Mouse (Mus musculus): ENCODE measurements around the gene Zfp575. TPM values are rescaled to one million over a fixed set of nuclear protein-coding genes. Genes with fewer than 3 reads are reported as not detected.

Zfp575 gene
- total and polyA plus RNA-seq, 2 experiments from 2014 or later: 3.2 to 28.3 TPM

- Histone ChIP-seq H3K4me1 (ENCODE audit: insufficient read depth, low read length) (peaks cover 7% of the 10 kb centered on the region; the same call in 1 of the 2 replicates), H3K27me3 (ENCODE audit: insufficient read depth, low read length) (no peaks in the 10 kb centered on the region), H3K9ac (replicated peaks; ENCODE audit: low read length, poor library complexity, severe bottlenecking) (no peak overlapping the region), H3K4me2 (ENCODE audit: low read depth, low read length, poor library complexity, severe bottlenecking) (no peak overlapping the region), H3K36me3 (ENCODE audit: insufficient read depth, low read length) (peaks cover 21% of the 10 kb centered on the region), H3K27ac (ENCODE audit: low read depth, low read length) (no peak overlapping the region), H3K9me3 (ENCODE audit: low read length) (no peaks in the 10 kb centered on the region), H3K4me3 (ENCODE audit: low read depth, low read length) (no peak overlapping the region)
- DNase-seq (ENCODE audit: low spot score) (no peak), ATAC-seq (ENCODE audit: low FRiP score) (no peak)
- TF ChIP-seq CTCF (IDR thresholded peaks at IDR 0.05): no peak
- 81% methylated on average over 5 of the region's 5 CpGs for WGBS
Observed at GRCm38 (mm10) chr7:24538701-24539100, 48.7 kb downstream of the Zfp575 start.

GRCm38 (mm10) chr7:24538154-24538553, 49.3 kb downstream of the Zfp575 start:
- 39% methylated on average over 5 of the region's 5 CpGs for WGBS
- Histone ChIP-seq H3K36me3 (ENCODE audit: insufficient read depth, low read length) (peaks cover 25% of the 10 kb centered on the region), H3K9me3 (ENCODE audit: low read length) (no peaks in the 10 kb centered on the region), H3K9ac (replicated peaks; ENCODE audit: low read length, poor library complexity, severe bottlenecking) (no peak overlapping the region), H3K4me3 (ENCODE audit: low read depth, low read length) (no peak overlapping the region), H3K27ac (ENCODE audit: low read depth, low read length) (no peak overlapping the region), H3K4me2 (ENCODE audit: low read depth, low read length, poor library complexity, severe bottlenecking) (no peak overlapping the region), H3K27me3 (ENCODE audit: insufficient read depth, low read length) (no peaks in the 10 kb centered on the region), H3K4me1 (ENCODE audit: insufficient read depth, low read length) (peaks cover 8% of the 10 kb centered on the region; the same call in 1 of the 2 replicates)
- TF ChIP-seq CTCF (IDR thresholded peaks at IDR 0.05): peak; percentile 50
- no peak for DNase-seq (ENCODE audit: low spot score)
- ATAC-seq (ENCODE audit: low FRiP score): no peak; the same call in 1 of the 2 replicates

GRCm38 (mm10) chr7:24537591-24537990, 49.9 kb downstream of the Zfp575 start:
- Histone ChIP-seq H3K9me3 (ENCODE audit: low read length) (no peaks in the 10 kb centered on the region), H3K27ac (ENCODE audit: low read depth, low read length) (no peak overlapping the region; the same call in 1 of the 2 replicates), H3K9ac (replicated peaks; ENCODE audit: low read length, poor library complexity, severe bottlenecking) (no peak overlapping the region), H3K4me1 (ENCODE audit: insufficient read depth, low read length) (peaks cover 9% of the 10 kb centered on the region; the same call in 1 of the 2 replicates), H3K36me3 (ENCODE audit: insufficient read depth, low read length) (peaks cover 25% of the 10 kb centered on the region), H3K4me2 (ENCODE audit: low read depth, low read length, poor library complexity, severe bottlenecking) (no peak overlapping the region), H3K27me3 (ENCODE audit: insufficient read depth, low read length) (no peaks in the 10 kb centered on the region), H3K4me3 (ENCODE audit: low read depth, low read length) (no peak overlapping the region)
- 77% methylated on average over 5 of the region's 5 CpGs for WGBS
- DNase-seq (ENCODE audit: low spot score): no peak
- TF ChIP-seq CTCF (IDR thresholded peaks at IDR 0.05): no peak
- ATAC-seq (ENCODE audit: low FRiP score): no peak

- WGBS: 85% methylated on average over 4 of the region's 4 CpGs
- peaks cover 25% of the 10 kb centered on the region for H3K36me3 ChIP-seq (ENCODE audit: insufficient read depth, low read length)
- H3K4me3 ChIP-seq (ENCODE audit: low read depth, low read length): no peak overlapping the region
- ATAC-seq (ENCODE audit: low FRiP score): no peak
- no peak overlapping the region for H3K4me2 ChIP-seq (ENCODE audit: low read depth, low read length, poor library complexity, severe bottlenecking)
- no peak for DNase-seq (ENCODE audit: low spot score)
- H3K27ac ChIP-seq (ENCODE audit: low read depth, low read length): no peak overlapping the region
- H3K9me3 ChIP-seq (ENCODE audit: low read length): no peaks in the 10 kb centered on the region
- H3K9ac ChIP-seq (replicated peaks; ENCODE audit: low read length, poor library complexity, severe bottlenecking): no peak overlapping the region
- no peak for TF ChIP-seq CTCF (IDR thresholded peaks at IDR 0.05)
- H3K27me3 ChIP-seq (ENCODE audit: insufficient read depth, low read length): no peaks in the 10 kb centered on the region
- peaks cover 14% of the 10 kb centered on the region for H3K4me1 ChIP-seq (ENCODE audit: insufficient read depth, low read length)
Observed at GRCm38 (mm10) chr7:24537081-24537480, 50.4 kb downstream of the Zfp575 start.

GRCm38 (mm10) chr7:24534301-24534700, 53.1 kb downstream of the Zfp575 start:
- H3K4me2 ChIP-seq (ENCODE audit: low read depth, low read length, poor library complexity, severe bottlenecking): peak overlapping the region; percentile 36
- no peak for ATAC-seq (ENCODE audit: low FRiP score)
- DNase-seq (ENCODE audit: low spot score): no peak
- H3K4me3 ChIP-seq (ENCODE audit: low read depth, low read length): peak overlapping the region; percentile 14; the same call in 1 of the 2 replicates
- peaks cover 25% of the 10 kb centered on the region for H3K36me3 ChIP-seq (ENCODE audit: insufficient read depth, low read length)
- peak overlapping the region; percentile 29; the same call in 1 of the 2 replicates for H3K9ac ChIP-seq (replicated peaks; ENCODE audit: low read length, poor library complexity, severe bottlenecking)
- H3K9me3 ChIP-seq (ENCODE audit: low read length): no peaks in the 10 kb centered on the region
- no peak for TF ChIP-seq CTCF (IDR thresholded peaks at IDR 0.05)
- 40% methylated on average over 17 of the region's 19 CpGs for WGBS
- no peak overlapping the region for H3K27ac ChIP-seq (ENCODE audit: low read depth, low read length)
- peaks cover 19% of the 10 kb centered on the region for H3K4me1 ChIP-seq (ENCODE audit: insufficient read depth, low read length)
- H3K27me3 ChIP-seq (ENCODE audit: insufficient read depth, low read length): no peaks in the 10 kb centered on the region

Other genes with a start within 250 kb of the Zfp575 start
- gene Lypd5, start 238.4 kb downstream of the Zfp575 start, total RNA-seq (2014; rRNA removed): 0.44 TPM in 1 of 2 replicates, not detected in the other
- not detected in 2 replicates for gene Lypd5, start 238.4 kb downstream of the Zfp575 start, polyA plus RNA-seq (2015; fragmentation: Nextera tagmentation; extraction: Ambion mirVana)
- 0.27 and 2.5 TPM in 2 replicates for gene Kcnn4, start 217.4 kb downstream of the Zfp575 start, total RNA-seq (2014; rRNA removed)
- 0.81 and 1.1 TPM in 2 replicates for gene Kcnn4, start 217.4 kb downstream of the Zfp575 start, polyA plus RNA-seq (2015; fragmentation: Nextera tagmentation; extraction: Ambion mirVana)
- 34.2 and 50.0 TPM in 2 replicates for gene Smg9, start 188.0 kb downstream of the Zfp575 start, total RNA-seq (2014; rRNA removed)
- gene Smg9, start 188.0 kb downstream of the Zfp575 start, polyA plus RNA-seq (2015; fragmentation: Nextera tagmentation; extraction: Ambion mirVana): 28.7 and 30.1 TPM in 2 replicates
- not detected in 2 replicates for gene Irgc1, start 135.3 kb downstream of the Zfp575 start, total RNA-seq (2014; rRNA removed)
- gene Irgc1, start 135.3 kb downstream of the Zfp575 start, polyA plus RNA-seq (2015; fragmentation: Nextera tagmentation; extraction: Ambion mirVana): not detected in 2 replicates
- gene Plaur, start 125.2 kb downstream of the Zfp575 start, total RNA-seq (2014; rRNA removed): 1.4 and 3.7 TPM in 2 replicates
- 0.93 and 1.1 TPM in 2 replicates for gene Plaur, start 125.2 kb downstream of the Zfp575 start, polyA plus RNA-seq (2015; fragmentation: Nextera tagmentation; extraction: Ambion mirVana)
- 342 and 354 TPM in 2 replicates for gene Cadm4, start 105.6 kb downstream of the Zfp575 start, total RNA-seq (2014; rRNA removed)
- 82.0 and 88.1 TPM in 2 replicates for gene Cadm4, start 105.6 kb downstream of the Zfp575 start, polyA plus RNA-seq (2015; fragmentation: Nextera tagmentation; extraction: Ambion mirVana)
- 209 and 214 TPM in 2 replicates for gene Zfp428, start 80.6 kb downstream of the Zfp575 start, total RNA-seq (2014; rRNA removed)
- 297 and 314 TPM in 2 replicates for gene Zfp428, start 80.6 kb downstream of the Zfp575 start, polyA plus RNA-seq (2015; fragmentation: Nextera tagmentation; extraction: Ambion mirVana)
- gene AC161166.1, start 75.2 kb downstream of the Zfp575 start, total RNA-seq (2014; rRNA removed): not detected in 2 replicates
- gene AC161166.1, start 75.2 kb downstream of the Zfp575 start, polyA plus RNA-seq (2015; fragmentation: Nextera tagmentation; extraction: Ambion mirVana): 0.47 and 0.78 TPM in 2 replicates
- gene Irgq, start 57.0 kb downstream of the Zfp575 start, total RNA-seq (2014; rRNA removed): 115 and 119 TPM in 2 replicates
- 21.8 and 23.9 TPM in 2 replicates for gene Irgq, start 57.0 kb downstream of the Zfp575 start, polyA plus RNA-seq (2015; fragmentation: Nextera tagmentation; extraction: Ambion mirVana)
- gene Pinlyp, start 41.5 kb downstream of the Zfp575 start, total RNA-seq (2014; rRNA removed): not detected in 2 replicates
- gene Pinlyp, start 41.5 kb downstream of the Zfp575 start, polyA plus RNA-seq (2015; fragmentation: Nextera tagmentation; extraction: Ambion mirVana): not detected in 2 replicates
- gene Xrcc1, start 41.4 kb downstream of the Zfp575 start, total RNA-seq (2014; rRNA removed): 44.6 and 51.8 TPM in 2 replicates
- gene Xrcc1, start 41.4 kb downstream of the Zfp575 start, polyA plus RNA-seq (2015; fragmentation: Nextera tagmentation; extraction: Ambion mirVana): 41.9 and 43.3 TPM in 2 replicates
- gene Ethe1, start 98 bp downstream of the Zfp575 start, total RNA-seq (2014; rRNA removed): 32.2 and 33.4 TPM in 2 replicates
- 31.3 and 31.6 TPM in 2 replicates for gene Ethe1, start 98 bp downstream of the Zfp575 start, polyA plus RNA-seq (2015; fragmentation: Nextera tagmentation; extraction: Ambion mirVana)
- 0.11 and 0.14 TPM in 2 replicates for gene Phldb3, start 23.1 kb upstream of the Zfp575 start, total RNA-seq (2014; rRNA removed)
- gene Phldb3, start 23.1 kb upstream of the Zfp575 start, polyA plus RNA-seq (2015; fragmentation: Nextera tagmentation; extraction: Ambion mirVana): not detected in 2 replicates
- gene Lypd3, start 48.9 kb upstream of the Zfp575 start, total RNA-seq (2014; rRNA removed): 0.99 and 1.5 TPM in 2 replicates
- gene Lypd3, start 48.9 kb upstream of the Zfp575 start, polyA plus RNA-seq (2015; fragmentation: Nextera tagmentation; extraction: Ambion mirVana): 1.8 and 2.2 TPM in 2 replicates
- gene Tex101, start 89.0 kb upstream of the Zfp575 start, total RNA-seq (2014; rRNA removed): not detected in 2 replicates
- not detected in 2 replicates for gene Tex101, start 89.0 kb upstream of the Zfp575 start, polyA plus RNA-seq (2015; fragmentation: Nextera tagmentation; extraction: Ambion mirVana)
- gene BC049730, start 121.6 kb upstream of the Zfp575 start, total RNA-seq (2014; rRNA removed): not detected in 2 replicates
- not detected in 2 replicates for gene BC049730, start 121.6 kb upstream of the Zfp575 start, polyA plus RNA-seq (2015; fragmentation: Nextera tagmentation; extraction: Ambion mirVana)
- not detected in 2 replicates for gene Gm4763, start 139.3 kb upstream of the Zfp575 start, total RNA-seq (2014; rRNA removed)
- not detected in 2 replicates for gene Gm4763, start 139.3 kb upstream of the Zfp575 start, polyA plus RNA-seq (2015; fragmentation: Nextera tagmentation; extraction: Ambion mirVana)
- 0.16 and 1.0 TPM in 2 replicates for gene Cd177, start 172.7 kb upstream of the Zfp575 start, total RNA-seq (2014; rRNA removed)
- gene Cd177, start 172.7 kb upstream of the Zfp575 start, polyA plus RNA-seq (2015; fragmentation: Nextera tagmentation; extraction: Ambion mirVana): 0.37 and 0.47 TPM in 2 replicates
- 0.33 TPM in 1 of 2 replicates, not detected in the other for gene Ceacam10, start 189.6 kb upstream of the Zfp575 start, total RNA-seq (2014; rRNA removed)
- gene Ceacam10, start 189.6 kb upstream of the Zfp575 start, polyA plus RNA-seq (2015; fragmentation: Nextera tagmentation; extraction: Ambion mirVana): 0.43 and 0.63 TPM in 2 replicates